Mouse (Mus musculus) hindbrain, embryonic 14.5 days (tissue): ENCODE data around the gene Esrrg. TPM values are rescaled to one million over a fixed set of nuclear protein-coding genes. Genes with fewer than 3 reads are reported as not detected.
A peak's percentile ranks its signal among the peaks of the same experiment; 100 is the strongest.

Experiments used
- ATAC-seq: fragments of 200-750 bp; cut with Nextera tagmentation; 2 replicates; pipeline ENCODE4 v1.8.0; 2017; ENCODE audit warnings: moderate number of reproducible peaks, mild to moderate bottlenecking, moderate TSS enrichment, moderate library complexity; ENCODE audit not compliant: low FRiP score
- DNase-seq: peaks from one replicate; pipeline ENCODE4 v3.0.0-alpha.2; 2015; ENCODE audit warnings: low spot score
- H3K27ac ChIP-seq: fragments of 300-500 bp; sonication (generic); 2 replicates; pipeline ENCODE4 v1.5.1; 2014; ENCODE audit warnings: mild to moderate bottlenecking, moderate library complexity
- H3K27me3 ChIP-seq: fragments of 300-500 bp; sonication (generic); 2 replicates; pipeline ENCODE4 v1.6.1; 2014; ENCODE audit warnings: mild to moderate bottlenecking, low read length, mixed read lengths; ENCODE audit not compliant: control insufficient read depth, insufficient read depth
- H3K36me3 ChIP-seq: fragments of 300-500 bp; sonication (generic); replicated peaks from 2 replicates; pipeline ENCODE4 v1.6.1; 2014; ENCODE audit not compliant: control insufficient read depth, insufficient read depth
- H3K4me1 ChIP-seq: fragments of 300-500 bp; sonication (generic); replicated peaks from 2 replicates; pipeline ENCODE4 v1.6.1; 2014; ENCODE audit warnings: antibody characterized with exemption, low read length, mixed read lengths; ENCODE audit not compliant: control insufficient read depth, insufficient read depth
- H3K4me2 ChIP-seq: fragments of 300-500 bp; sonication (generic); replicated peaks from 2 replicates; pipeline ENCODE4 v1.6.1; 2014; ENCODE audit warnings: mild to moderate bottlenecking, moderate library complexity
- H3K4me3 ChIP-seq: fragments of 300-500 bp; sonication (generic); replicated peaks from 2 replicates; pipeline ENCODE4 v1.5.1; 2014; ENCODE audit warnings: mild to moderate bottlenecking, low read length
- H3K9ac ChIP-seq: fragments of 300-500 bp; sonication (generic); 2 replicates; pipeline ENCODE4 v1.6.1; 2014
- H3K9me3 ChIP-seq: fragments of 300-500 bp; sonication (generic); 2 replicates; pipeline ENCODE4 v1.6.1; 2016; ENCODE audit warnings: low read length; ENCODE audit not compliant: control insufficient read depth
- WGBS: fragments of 180-500 bp; shearing (Covaris S2); extraction: QIAGEN DNeasy Blood & Tissue Kit; methylation state at CpG from one replicate; pipeline ENCODE4 v1.1.7; 2014; 5-methylcytosine and 5-hydroxymethylcytosine counted together
- polyA plus RNA-seq: library from polyadenylated mRNA; unstranded; fragments of >200 nt; fragmentation: Nextera tagmentation; extraction: Ambion mirVana; gene quantifications from 2 replicates; pipeline ENCODE4 v1.2.1, GENCODE M21; 2014

Gene Esrrg
- polyA plus RNA-seq, 1 experiment from 2014 or later: 46.8 TPM

GRCm38 (mm10) chr1:187663376-187663775 lies 54.8 kb downstream of the Esrrg start:
- Histone ChIP-seq H3K9me3 (no peaks in the 10 kb centered on the region), H3K27me3 (no peaks in the 10 kb centered on the region), H3K36me3 (no peaks in the 10 kb centered on the region), H3K27ac (no peak overlapping the region), H3K4me3 (no peak overlapping the region), H3K4me2 (no peak overlapping the region), H3K4me1 (peaks cover 21% of the 10 kb centered on the region; the same call in 1 of the 2 replicates), H3K9ac (no peak overlapping the region)
- ATAC-seq (no peak), DNase-seq (peak; percentile 56)
- WGBS: 24% methylated on average over 6 of the region's 6 CpGs

GRCm38 (mm10) chr1:187664261-187664660 lies 55.7 kb downstream of the Esrrg start:
- ATAC-seq: no peak

GRCm38 (mm10) chr1:187665901-187666600 lies 57.5 kb downstream of the Esrrg start:
- H3K9me3 ChIP-seq: no peaks in the 10 kb centered on the region
- no peak overlapping the region for H3K4me2 ChIP-seq
- H3K9ac ChIP-seq: no peak overlapping the region
- H3K36me3 ChIP-seq: no peaks in the 10 kb centered on the region
- H3K4me1 ChIP-seq: peaks cover 17% of the 10 kb centered on the region; the same call in 1 of the 2 replicates
- no peaks in the 10 kb centered on the region for H3K27me3 ChIP-seq
- H3K4me3 ChIP-seq: no peak overlapping the region
- 33% methylated on average over 10 of the region's 10 CpGs for WGBS
- DNase-seq (no peak), ATAC-seq (no peak)
- H3K27ac ChIP-seq: no peak overlapping the region

More at GRCm38 (mm10) chr1:187664261-187664660, 55.7 kb downstream of the Esrrg start:
- Histone ChIP-seq H3K4me1 (peaks cover 21% of the 10 kb centered on the region; the same call in 1 of the 2 replicates), H3K9me3 (no peaks in the 10 kb centered on the region), H3K27ac (no peak overlapping the region), H3K36me3 (no peaks in the 10 kb centered on the region), H3K4me3 (no peak overlapping the region), H3K9ac (no peak overlapping the region), H3K27me3 (no peaks in the 10 kb centered on the region), H3K4me2 (no peak overlapping the region)
- no peak for DNase-seq
- 84% methylated on average over 7 of the region's 7 CpGs for WGBS

- Histone ChIP-seq H3K9ac (no peak overlapping the region), H3K4me3 (no peak overlapping the region), H3K36me3 (no peaks in the 10 kb centered on the region), H3K4me1 (no peaks in the 10 kb centered on the region), H3K4me2 (no peak overlapping the region), H3K27ac (no peak overlapping the region), H3K9me3 (no peaks in the 10 kb centered on the region), H3K27me3 (no peaks in the 10 kb centered on the region)
- ATAC-seq (no peak), DNase-seq (no peak)
- over 99% methylated on average over 6 of the region's 6 CpGs for WGBS
Measured at GRCm38 (mm10) chr1:187669746-187670145, 61.2 kb downstream of the Esrrg start.

GRCm38 (mm10) chr1:187672446-187672845 lies 63.9 kb downstream of the Esrrg start:
- Histone ChIP-seq H3K4me2 (no peak overlapping the region), H3K36me3 (no peaks in the 10 kb centered on the region), H3K27me3 (no peaks in the 10 kb centered on the region), H3K4me3 (no peak overlapping the region), H3K9me3 (no peaks in the 10 kb centered on the region), H3K9ac (no peak overlapping the region), H3K4me1 (no peaks in the 10 kb centered on the region), H3K27ac (no peak overlapping the region)
- no peak for ATAC-seq
- DNase-seq: no peak
- WGBS: 64% methylated on average over 5 of the region's 5 CpGs

- H3K4me1 ChIP-seq: no peaks in the 10 kb centered on the region
- no peaks in the 10 kb centered on the region for H3K36me3 ChIP-seq
- WGBS: 65% methylated on average over 10 of the region's 10 CpGs
- H3K9ac ChIP-seq: no peak overlapping the region
- no peak for DNase-seq
- no peak overlapping the region for H3K4me2 ChIP-seq
- no peaks in the 10 kb centered on the region for H3K27me3 ChIP-seq
- no peaks in the 10 kb centered on the region for H3K9me3 ChIP-seq
- H3K27ac ChIP-seq: no peak overlapping the region
- H3K4me3 ChIP-seq: no peak overlapping the region
- no peak for ATAC-seq
Measured at GRCm38 (mm10) chr1:187674771-187675186, 66.2 kb downstream of the Esrrg start.

- H3K36me3 ChIP-seq: no peaks in the 10 kb centered on the region
- ATAC-seq (no peak), DNase-seq (no peak)
- H3K27ac ChIP-seq: no peak overlapping the region
- H3K27me3 ChIP-seq: no peaks in the 10 kb centered on the region
- H3K4me2 ChIP-seq: no peak overlapping the region
- no peaks in the 10 kb centered on the region for H3K9me3 ChIP-seq
- 76% methylated on average over 10 of the region's 10 CpGs for WGBS
- H3K4me1 ChIP-seq: no peaks in the 10 kb centered on the region
- no peak overlapping the region for H3K4me3 ChIP-seq
- no peak overlapping the region for H3K9ac ChIP-seq
Measured at GRCm38 (mm10) chr1:187676626-187677025, 68.0 kb downstream of the Esrrg start.

GRCm38 (mm10) chr1:187679246-187679645 lies 70.7 kb downstream of the Esrrg start:
- H3K36me3 ChIP-seq: no peaks in the 10 kb centered on the region
- H3K9ac ChIP-seq: no peak overlapping the region
- H3K4me1 ChIP-seq: no peaks in the 10 kb centered on the region
- ATAC-seq: no peak
- 79% methylated on average over 1 of the region's 1 CpGs for WGBS
- H3K9me3 ChIP-seq: no peaks in the 10 kb centered on the region
- no peaks in the 10 kb centered on the region for H3K27me3 ChIP-seq
- H3K4me3 ChIP-seq: no peak overlapping the region
- DNase-seq: no peak
- H3K4me2 ChIP-seq: no peak overlapping the region
- no peak overlapping the region for H3K27ac ChIP-seq

- no peak overlapping the region for H3K4me3 ChIP-seq
- H3K4me2 ChIP-seq: no peak overlapping the region
- H3K27me3 ChIP-seq: no peaks in the 10 kb centered on the region
- DNase-seq (no peak), ATAC-seq (no peak)
- 80% methylated on average over 4 of the region's 4 CpGs for WGBS
- no peak overlapping the region for H3K27ac ChIP-seq
- H3K36me3 ChIP-seq: no peaks in the 10 kb centered on the region
- H3K4me1 ChIP-seq: no peaks in the 10 kb centered on the region
- H3K9ac ChIP-seq: no peak overlapping the region
- H3K9me3 ChIP-seq: no peaks in the 10 kb centered on the region
Measured at GRCm38 (mm10) chr1:187684519-187684918, 75.9 kb downstream of the Esrrg start.
